Mouse (Mus musculus): Measurements from ENCODE around the gene Mtcp1. TPM values are rescaled to one million over a fixed set of nuclear protein-coding genes. Genes with fewer than 3 reads are reported as not detected.
A peak's percentile ranks its signal among the peaks of the same experiment; 100 is the strongest.

The Mtcp1 gene
- polyA plus RNA-seq, 1 experiment = 10.7 TPM

- under 1% methylated on average over 25 of the region's 25 CpGs for WGBS
- peak; percentile 49; the same call in 1 of the 2 replicates for TF ChIP-seq POLR2A (IDR thresholded peaks at IDR 0.05; ENCODE audit: control insufficient read depth, extremely low read depth, insufficient read depth, low read length, poor library complexity)
- no peak for TF ChIP-seq CTCF (IDR thresholded peaks at IDR 0.05; ENCODE audit: borderline replicate concordance, control insufficient read depth, extremely low read depth, insufficient read depth, low read length, poor library complexity)
- Histone ChIP-seq H3K4me3 (ENCODE audit: control insufficient read depth, insufficient read depth, low read length) (peak within 1 kb of the TSS; percentile 72), H3K4me1 (replicated peaks; ENCODE audit: control insufficient read depth, insufficient read depth, low read length) (no peaks in the 10 kb centered on the region; the same call in 1 of the 2 replicates), H3K27me3 (ENCODE audit: control insufficient read depth, insufficient read depth, low read length) (no peaks in the 10 kb centered on the region), H3K36me3 (ENCODE audit: control insufficient read depth, insufficient read depth, low read length) (no peaks in the 10 kb centered on the region), H3K27ac (ENCODE audit: control insufficient read depth, insufficient read depth, low read length) (peak within 1 kb of the TSS; percentile 63)
- peak; percentile 74 for DNase-seq
Observed at GRCm38 (mm10) chrX:75382195-75382771, 34.1 kb downstream of the Mtcp1 start, which contains the start of the genes Fundc2 and F8. TSS of gene Fundc2 (plus strand) at chrX:75382399. TSS of gene F8 (minus strand) at chrX:75382615.

GRCm38 (mm10) chrX:75381699-75382098 is 34.7 kb downstream of the Mtcp1 start:
- no peaks in the 10 kb centered on the region for H3K36me3 ChIP-seq (ENCODE audit: control insufficient read depth, insufficient read depth, low read length)
- peak overlapping the region; percentile 46; the same call in 1 of the 2 replicates for H3K27ac ChIP-seq (ENCODE audit: control insufficient read depth, insufficient read depth, low read length)
- WGBS = 78% methylated on average over 5 of the region's 5 CpGs
- TF ChIP-seq CTCF (IDR thresholded peaks at IDR 0.05; ENCODE audit: borderline replicate concordance, control insufficient read depth, extremely low read depth, insufficient read depth, low read length, poor library complexity) (no peak), POLR2A (IDR thresholded peaks at IDR 0.05; ENCODE audit: control insufficient read depth, extremely low read depth, insufficient read depth, low read length, poor library complexity) (no peak)
- no peak overlapping the region; the same call in 1 of the 2 replicates for H3K4me3 ChIP-seq (ENCODE audit: control insufficient read depth, insufficient read depth, low read length)
- no peaks in the 10 kb centered on the region; the same call in 1 of the 2 replicates for H3K4me1 ChIP-seq (replicated peaks; ENCODE audit: control insufficient read depth, insufficient read depth, low read length)
- no peak for DNase-seq
- no peaks in the 10 kb centered on the region for H3K27me3 ChIP-seq (ENCODE audit: control insufficient read depth, insufficient read depth, low read length)

GRCm38 (mm10) chrX:75381176-75381575 is 35.2 kb downstream of the Mtcp1 start:
- no peak for TF ChIP-seq POLR2A (IDR thresholded peaks at IDR 0.05; ENCODE audit: control insufficient read depth, extremely low read depth, insufficient read depth, low read length, poor library complexity)
- TF ChIP-seq CTCF (IDR thresholded peaks at IDR 0.05; ENCODE audit: borderline replicate concordance, control insufficient read depth, extremely low read depth, insufficient read depth, low read length, poor library complexity) = no peak
- H3K27me3 ChIP-seq (ENCODE audit: control insufficient read depth, insufficient read depth, low read length) = no peaks in the 10 kb centered on the region
- WGBS = 100% methylated on average over 1 of the region's 1 CpGs
- no peaks in the 10 kb centered on the region for H3K36me3 ChIP-seq (ENCODE audit: control insufficient read depth, insufficient read depth, low read length)
- DNase-seq = no peak
- no peak overlapping the region for H3K4me3 ChIP-seq (ENCODE audit: control insufficient read depth, insufficient read depth, low read length)
- H3K27ac ChIP-seq (ENCODE audit: control insufficient read depth, insufficient read depth, low read length) = no peak overlapping the region
- H3K4me1 ChIP-seq (replicated peaks; ENCODE audit: control insufficient read depth, insufficient read depth, low read length) = no peaks in the 10 kb centered on the region; the same call in 1 of the 2 replicates

- Histone ChIP-seq H3K27ac (ENCODE audit: control insufficient read depth, insufficient read depth, low read length) (no peak overlapping the region), H3K4me1 (replicated peaks; ENCODE audit: control insufficient read depth, insufficient read depth, low read length) (no peaks in the 10 kb centered on the region), H3K4me3 (ENCODE audit: control insufficient read depth, insufficient read depth, low read length) (no peak overlapping the region), H3K27me3 (ENCODE audit: control insufficient read depth, insufficient read depth, low read length) (no peaks in the 10 kb centered on the region), H3K36me3 (ENCODE audit: control insufficient read depth, insufficient read depth, low read length) (no peaks in the 10 kb centered on the region)
- no peak for DNase-seq
- TF ChIP-seq POLR2A (IDR thresholded peaks at IDR 0.05; ENCODE audit: control insufficient read depth, extremely low read depth, insufficient read depth, low read length, poor library complexity) = no peak
- no peak for TF ChIP-seq CTCF (IDR thresholded peaks at IDR 0.05; ENCODE audit: borderline replicate concordance, control insufficient read depth, extremely low read depth, insufficient read depth, low read length, poor library complexity)
Observed at GRCm38 (mm10) chrX:75376815-75377214, 39.6 kb downstream of the Mtcp1 start.

- Histone ChIP-seq H3K4me3 (ENCODE audit: control insufficient read depth, insufficient read depth, low read length) (no peak overlapping the region), H3K27ac (ENCODE audit: control insufficient read depth, insufficient read depth, low read length) (no peak overlapping the region), H3K27me3 (ENCODE audit: control insufficient read depth, insufficient read depth, low read length) (no peaks in the 10 kb centered on the region), H3K4me1 (replicated peaks; ENCODE audit: control insufficient read depth, insufficient read depth, low read length) (no peaks in the 10 kb centered on the region), H3K36me3 (ENCODE audit: control insufficient read depth, insufficient read depth, low read length) (no peaks in the 10 kb centered on the region)
- WGBS = 89% methylated on average over 2 of the region's 2 CpGs
- DNase-seq = no peak
- TF ChIP-seq CTCF (IDR thresholded peaks at IDR 0.05; ENCODE audit: borderline replicate concordance, control insufficient read depth, extremely low read depth, insufficient read depth, low read length, poor library complexity) (no peak), POLR2A (IDR thresholded peaks at IDR 0.05; ENCODE audit: control insufficient read depth, extremely low read depth, insufficient read depth, low read length, poor library complexity) (no peak)
Observed at GRCm38 (mm10) chrX:75372666-75373425, 43.5 kb downstream of the Mtcp1 start.

GRCm38 (mm10) chrX:75370197-75370596 is 46.2 kb downstream of the Mtcp1 start:
- no peak overlapping the region for H3K27ac ChIP-seq (ENCODE audit: control insufficient read depth, insufficient read depth, low read length)
- no peaks in the 10 kb centered on the region for H3K27me3 ChIP-seq (ENCODE audit: control insufficient read depth, insufficient read depth, low read length)
- no peaks in the 10 kb centered on the region for H3K36me3 ChIP-seq (ENCODE audit: control insufficient read depth, insufficient read depth, low read length)
- H3K4me1 ChIP-seq (replicated peaks; ENCODE audit: control insufficient read depth, insufficient read depth, low read length) = no peaks in the 10 kb centered on the region
- no peak overlapping the region for H3K4me3 ChIP-seq (ENCODE audit: control insufficient read depth, insufficient read depth, low read length)
- TF ChIP-seq POLR2A (IDR thresholded peaks at IDR 0.05; ENCODE audit: control insufficient read depth, extremely low read depth, insufficient read depth, low read length, poor library complexity) = no peak
- no peak for TF ChIP-seq CTCF (IDR thresholded peaks at IDR 0.05; ENCODE audit: borderline replicate concordance, control insufficient read depth, extremely low read depth, insufficient read depth, low read length, poor library complexity)
- DNase-seq = no peak

Other genes with a start within 250 kb of the Mtcp1 start
- 6.1 and 8.7 TPM in 2 replicates for gene Fundc2, start 34.2 kb downstream of the Mtcp1 start, polyA plus RNA-seq (2012; rRNA removed)
- 0.17 and 0.31 TPM in 2 replicates for gene F8, start 34.0 kb downstream of the Mtcp1 start, polyA plus RNA-seq (2012; rRNA removed)
- gene Cmc4, start within 50 bp of the Mtcp1 start, polyA plus RNA-seq (2012; rRNA removed) = 4.3 and 5.6 TPM in 2 replicates
- gene Brcc3, start within 50 bp of the Mtcp1 start, polyA plus RNA-seq (2012; rRNA removed) = 10.7 and 15.0 TPM in 2 replicates
- 4.1 and 5.7 TPM in 2 replicates for gene Vbp1, start 97.7 kb upstream of the Mtcp1 start, polyA plus RNA-seq (2012; rRNA removed)
- gene Rab39b, start 161.6 kb upstream of the Mtcp1 start, polyA plus RNA-seq (2012; rRNA removed) = 0.11 and 0.14 TPM in 2 replicates

Data from thymus, adult 2 months (tissue).